Mouse (Mus musculus) 3T3-L1 (cell line): ENCODE data around the gene Prdm1.

ENCODE experiments used
- DNase-seq: peaks from one replicate; pipeline ENCODE4 v3.0.0-alpha.2; 2015; ENCODE audit warnings: low read depth, low spot score

The Prdm1 gene

GRCm38 (mm10) chr10:44420211-44420610 lies 108.1 kb downstream of the Prdm1 start:
- DNase-seq = no peak

GRCm38 (mm10) chr10:44418901-44419300 lies 109.4 kb downstream of the Prdm1 start:
- DNase-seq = no peak

GRCm38 (mm10) chr10:44415576-44415975 lies 112.7 kb downstream of the Prdm1 start:
- peak; percentile 42 for DNase-seq

GRCm38 (mm10) chr10:44409958-44410357 lies 118.3 kb downstream of the Prdm1 start:
- DNase-seq = no peak

- DNase-seq = no peak
Observed at GRCm38 (mm10) chr10:44409054-44409453, 119.2 kb downstream of the Prdm1 start.

GRCm38 (mm10) chr10:44403415-44403814 lies 124.9 kb downstream of the Prdm1 start:
- DNase-seq = no peak

- no peak for DNase-seq
Observed at GRCm38 (mm10) chr10:44401600-44401999, 126.7 kb downstream of the Prdm1 start.

GRCm38 (mm10) chr10:44400602-44401001 lies 127.7 kb downstream of the Prdm1 start:
- DNase-seq = no peak

- DNase-seq = no peak
Observed at GRCm38 (mm10) chr10:44400119-44400518, 128.2 kb downstream of the Prdm1 start.

GRCm38 (mm10) chr10:44392855-44393254 lies 135.4 kb downstream of the Prdm1 start:
- no peak for DNase-seq

GRCm38 (mm10) chr10:44391509-44392290 lies 136.6 kb downstream of the Prdm1 start:
- no peak for DNase-seq

GRCm38 (mm10) chr10:44390286-44390685 lies 138.0 kb downstream of the Prdm1 start:
- DNase-seq = no peak

GRCm38 (mm10) chr10:44388706-44389233 lies 139.5 kb downstream of the Prdm1 start:
- DNase-seq = no peak
